Comparison of ENCODE assay signal across 8 mouse cellular contexts in genomic region chr1:106395476-106395875, GRCm38 (mm10).
A peak's percentile ranks its signal among the peaks of the same experiment; 100 is the strongest.
DNase-seq lines count a peak whose midpoint lies in the region; ATAC-seq and TF ChIP-seq lines count a peak whose summit lies in the region.

No protein-coding gene starts in this region.

- peaks cover 31 to 49% of the 10 kb centered on the region in 2 experiments for H3K36me3 ChIP-seq in CH12.LX (replicated peaks in 1 of 2; ENCODE audit: control insufficient read depth in 1 of 2, insufficient read depth in 1 of 2, low read length in 1 of 2)

- 6% methylated on average over 2 of the region's 2 CpGs for WGBS in bone marrow, adult 2 months
- 3% methylated on average over 2 of the region's 2 CpGs for WGBS in lung, adult 2 months

- H3K4me1 ChIP-seq in CH12.LX (ENCODE audit: control insufficient read depth in 1 of 2, insufficient read depth in 2 of 2): peaks cover 6 to 12% of the 10 kb centered on the region in 2 experiments; a peak in 3 of 4 replicates
- H3K4me1 ChIP-seq in bone marrow, adult 2 months (ENCODE audit: control insufficient read depth, insufficient read depth, low read length): no peaks in the 10 kb centered on the region
- H3K4me1 ChIP-seq in lung, adult 2 months (ENCODE audit: control insufficient read depth, insufficient read depth, low read length): no peaks in the 10 kb centered on the region

- no peaks in the 10 kb centered on the region for H3K9me3 ChIP-seq in CH12.LX (replicated peaks; ENCODE audit: low read length)

- no peak overlapping the region for H3K27ac ChIP-seq in CH12.LX (ENCODE audit: insufficient read depth, low read depth)
- H3K27ac ChIP-seq in bone marrow, adult 2 months (ENCODE audit: control insufficient read depth, insufficient read depth, low read depth, low read length, poor library complexity): no peak overlapping the region

- peak; percentile 41 to 93 for TF ChIP-seq CTCF in CH12.LX (conservative IDR thresholded peaks at IDR 0.05 in 1 of 2, IDR thresholded peaks at IDR 0.05 in 1 of 2; ENCODE audit: low read depth in 2 of 2, low read length in 2 of 2)
- TF ChIP-seq CTCF in bone marrow, adult 2 months (IDR thresholded peaks at IDR 0.05; ENCODE audit: control insufficient read depth, insufficient read depth, low read length): peak; percentile 54; the same call in 1 of the 2 replicates
- TF ChIP-seq CTCF in lung, adult 2 months (IDR thresholded peaks at IDR 0.05; ENCODE audit: insufficient read depth, low read length): peak; percentile 58

- no peak overlapping the region for H3K9ac ChIP-seq in CH12.LX (ENCODE audit: insufficient read depth, low read depth)

- TF ChIP-seq EP300 in CH12.LX (IDR thresholded peaks at IDR 0.05; ENCODE audit: low read length): no peak

- in situ Hi-C loops in CH12.LX (cut with MboI; ENCODE audit: low pct_ligation_motif_present, low pct_unique_long_range_greater_than_20kb, low sequenced_read_pairs): loop anchor here (5.0 to 10.0 kb wide), 2 partner anchors 333 to 491 kb away; no protein-coding TSS in a partner anchor

- 0 out of 2 replicates have a peak, but pooled peaks have one; percentile 47 for ATAC-seq in erythroid progenitor cell, adult 5-6 weeks (replicated peaks; ENCODE audit: low FRiP score, poor library complexity, severe bottlenecking)
- peak; percentile 72 for ATAC-seq in neutrophil, adult 5-6 weeks (ENCODE audit: extremely low read depth, insufficient number of reproducible peaks, low FRiP score, poor library complexity, severe bottlenecking)

- TF ChIP-seq RAD21 in CH12.LX (IDR thresholded peaks at IDR 0.05; ENCODE audit: low read depth, low read length): peak; percentile 97

- intact Hi-C loops in heart, postnatal 36 days (cut with DNase I): loop anchor here (1.0 to 10.0 kb wide), 4 partner anchors 225 to 731 kb away; partner anchors contain the start of genes Phlpp1, Pign and Relch

- no peaks in the 10 kb centered on the region for H3K27me3 ChIP-seq in CH12.LX (replicated peaks)

- dilution Hi-C loops in CH12.LX (cut with MboI; ENCODE audit: extremely low pct_ligation_motif_present, extremely low pct_unique_long_range_greater_than_20kb, low sequenced_read_pairs): no loop called here

- no peak overlapping the region for H3K4me3 ChIP-seq in CH12.LX (replicated peaks in 1 of 3; ENCODE audit: low read depth in 2 of 3, low read length in 2 of 3, poor library complexity in 1 of 3)
- H3K4me3 ChIP-seq in bone marrow, adult 2 months (replicated peaks; ENCODE audit: control insufficient read depth, low read depth, low read length): no peak overlapping the region
- no peak overlapping the region for H3K4me3 ChIP-seq in lung, adult 2 months (replicated peaks; ENCODE audit: extremely low read depth, low read depth, low read length)

- TF ChIP-seq POLR2A in CH12.LX (IDR thresholded peaks at IDR 0.05; ENCODE audit: low read depth, low read length): no peak
- no peak for TF ChIP-seq POLR2A in bone marrow, adult 2 months (IDR thresholded peaks at IDR 0.05; ENCODE audit: borderline replicate concordance, control insufficient read depth, low read depth, low read length)
- no peak for TF ChIP-seq POLR2A in lung, adult 2 months (IDR thresholded peaks at IDR 0.05; ENCODE audit: borderline replicate concordance, extremely low read depth, low read depth, low read length)

- H3K4me2 ChIP-seq in CH12.LX (ENCODE audit: insufficient read depth, low read depth, poor library complexity, severe bottlenecking): no peak overlapping the region

- DNase-seq in CH12.LX (ENCODE audit: extremely low read depth): peak; percentile 80
- DNase-seq in heart, postnatal 36 days: peak; percentile 57 to 63
- peak; percentile 64 to 74 for DNase-seq in kidney, postnatal 4 days
- DNase-seq in lung, adult 2 months: peak; percentile 33
- DNase-seq in thymus, adult 18-20 months: peak; percentile 22 to 31

- H3K79me2 ChIP-seq in CH12.LX (replicated peaks; ENCODE audit: control insufficient read depth, extremely low read depth, insufficient read depth, poor library complexity, severe bottlenecking): no peaks in the 10 kb centered on the region

TF ChIP-seq in CH12.LX, 34 proteins besides CTCF, POLR2A, EP300 and RAD21:
- TF ChIP-seq JUN (IDR thresholded peaks at IDR 0.05; ENCODE audit: insufficient read depth, low read depth, low read length) (no peak), UBTF (IDR thresholded peaks at IDR 0.05; ENCODE audit: low read depth, low read length) (no peak), IRF4 (IDR thresholded peaks at IDR 0.05; ENCODE audit: low read depth, low read length) (peak; percentile 19; the same call in 1 of the 2 replicates), TCF12 (IDR thresholded peaks at IDR 0.05; ENCODE audit: low read depth, low read length) (no peak), CHD2 (IDR thresholded peaks at IDR 0.05; ENCODE audit: low read length) (no peak), ZMIZ1 (IDR thresholded peaks at IDR 0.05; ENCODE audit: low read depth, low read length) (no peak), MEF2A (IDR thresholded peaks at IDR 0.05; ENCODE audit: borderline replicate concordance, low read depth, low read length) (no peak), ZC3H11A (IDR thresholded peaks at IDR 0.05; ENCODE audit: low read depth, low read length) (peak; percentile 81), MXI1 (IDR thresholded peaks at IDR 0.05; ENCODE audit: low read depth, low read length) (no peak), SMC3 (IDR thresholded peaks at IDR 0.05; ENCODE audit: low read depth, low read length) (peak; percentile 89), POLR2AphosphoS2 (IDR thresholded peaks at IDR 0.05; ENCODE audit: low read depth, low read length) (no peak), TBP (conservative IDR thresholded peaks at IDR 0.05; ENCODE audit: low read depth, low read length) (no peak), BHLHE40 (IDR thresholded peaks at IDR 0.05; ENCODE audit: low read depth, low read length) (no peak), MAZ (IDR thresholded peaks at IDR 0.05; ENCODE audit: low read depth, low read length) (peak; percentile 69; the same call in 1 of the 2 replicates)

Comparison
In these comparisons a context has a peak if more than half of its experiments do, and no peak if none do; other contexts are left out.
1. DNase-seq: peak in every context shown above with its lines; median percentile 80 in CH12.LX; 69 in kidney, postnatal 4 days; 60 in heart, postnatal 36 days; 33 in lung, adult 2 months; 26 in thymus, adult 18-20 months.